Mouse (Mus musculus): ENCODE data around the gene Tcaf3. TPM values are rescaled to one million over a fixed set of nuclear protein-coding genes. Genes with fewer than 3 reads are reported as not detected.

The Tcaf3 gene
- polyA plus RNA-seq, 1 experiment from 2014 or later: not detected

DNA sequence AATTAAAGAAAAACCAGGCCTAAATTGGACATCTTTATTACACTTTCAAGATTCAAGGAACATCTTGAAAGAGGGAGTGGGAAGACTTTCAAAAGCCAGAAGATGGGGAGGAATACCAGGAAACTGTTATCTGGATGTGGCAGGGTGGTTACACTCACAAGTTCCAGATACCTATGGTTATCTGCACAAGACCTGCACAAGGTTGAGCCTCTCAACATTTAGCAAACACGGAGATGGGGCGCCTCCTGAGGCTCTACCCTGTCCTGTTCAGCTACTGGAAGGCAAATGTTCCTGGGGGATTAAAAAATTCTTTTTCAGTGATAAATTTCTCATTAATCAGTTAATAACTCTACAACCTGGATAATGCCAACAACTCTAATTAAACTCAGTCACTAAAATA lies 20.1 kb downstream of the Tcaf3 start:
- Histone ChIP-seq H3K27me3 (ENCODE audit: insufficient read depth, poor library complexity, severe bottlenecking) (no peaks in the 10 kb centered on the region), H3K27ac (no peak overlapping the region), H3K4me1 (replicated peaks) (no peaks in the 10 kb centered on the region), H3K9me3 (no peaks in the 10 kb centered on the region), H3K36me3 (no peaks in the 10 kb centered on the region), H3K4me3 (no peak overlapping the region)
- DNase-seq (ENCODE audit: low spot score): no peak
- 90% methylated on average over 2 of the region's 2 CpGs for WGBS

DNA sequence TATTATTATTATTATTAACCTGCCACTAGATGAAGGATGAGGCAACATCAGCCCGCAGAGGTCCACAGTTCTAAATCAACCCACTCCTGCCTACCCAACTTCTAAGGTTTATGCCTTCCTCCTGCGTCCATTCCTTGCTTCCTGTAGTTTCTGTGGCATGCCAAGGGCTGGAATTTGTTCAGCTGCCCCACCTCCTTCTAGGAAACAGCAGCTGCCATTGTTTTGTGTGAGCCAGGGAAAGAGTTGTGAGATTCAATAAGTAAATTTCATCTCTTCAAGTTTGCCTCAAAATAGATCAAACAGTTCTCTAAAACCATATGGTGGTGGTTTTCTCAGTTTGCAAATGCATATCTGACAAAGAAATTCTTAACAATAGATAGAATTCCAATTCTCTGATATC lies 29.3 kb downstream of the Tcaf3 start:
- H3K4me1 ChIP-seq (replicated peaks): no peaks in the 10 kb centered on the region
- no peak for DNase-seq (ENCODE audit: low spot score)
- WGBS: 72% methylated on average over 2 of the region's 2 CpGs
- H3K9me3 ChIP-seq: no peaks in the 10 kb centered on the region
- no peaks in the 10 kb centered on the region for H3K27me3 ChIP-seq (ENCODE audit: insufficient read depth, poor library complexity, severe bottlenecking)
- H3K27ac ChIP-seq: no peak overlapping the region
- no peak overlapping the region for H3K4me3 ChIP-seq
- H3K36me3 ChIP-seq: no peaks in the 10 kb centered on the region

GRCm38 (mm10) chr6:42566076-42566598 lies 31.4 kb downstream of the Tcaf3 start:
- WGBS: 92% methylated on average over 2 of the region's 2 CpGs

DNA sequence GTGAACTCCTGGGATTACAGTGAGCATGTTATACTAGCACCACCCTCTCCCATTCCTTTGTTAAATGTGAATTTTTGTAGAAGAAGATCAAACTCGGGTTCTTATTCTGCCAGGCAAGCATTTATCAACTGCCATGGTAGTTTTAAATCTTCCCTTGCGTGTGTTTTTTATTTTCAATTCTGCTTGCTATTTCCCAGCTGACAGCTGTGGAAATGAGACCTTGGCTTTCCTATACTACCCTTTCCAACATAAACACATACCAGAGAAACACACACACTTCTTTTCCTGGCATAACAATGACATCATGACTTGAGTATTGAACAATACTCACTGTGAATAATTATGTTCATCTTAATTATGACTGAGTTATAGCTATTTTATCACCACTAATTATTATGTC lies 35.2 kb downstream of the Tcaf3 start:
- no peak for DNase-seq (ENCODE audit: low spot score)
- Histone ChIP-seq H3K9me3 (no peaks in the 10 kb centered on the region), H3K27ac (no peak overlapping the region), H3K4me3 (no peak overlapping the region), H3K27me3 (ENCODE audit: insufficient read depth, poor library complexity, severe bottlenecking) (no peaks in the 10 kb centered on the region), H3K36me3 (no peaks in the 10 kb centered on the region), H3K4me1 (replicated peaks) (no peaks in the 10 kb centered on the region)
- 79% methylated on average over 2 of the region's 2 CpGs for WGBS

More at GRCm38 (mm10) chr6:42566076-42566598, 31.4 kb downstream of the Tcaf3 start:
- H3K9me3 ChIP-seq: no peaks in the 10 kb centered on the region
- no peaks in the 10 kb centered on the region for H3K27me3 ChIP-seq (ENCODE audit: insufficient read depth, poor library complexity, severe bottlenecking)
- H3K4me3 ChIP-seq: no peak overlapping the region
- no peak overlapping the region for H3K27ac ChIP-seq
- H3K4me1 ChIP-seq (replicated peaks): no peaks in the 10 kb centered on the region
- H3K36me3 ChIP-seq: no peaks in the 10 kb centered on the region
- DNase-seq (ENCODE audit: low spot score): no peak

GRCm38 (mm10) chr6:42560885-42561284 lies 36.6 kb downstream of the Tcaf3 start:
- Histone ChIP-seq H3K4me1 (replicated peaks) (no peaks in the 10 kb centered on the region), H3K27me3 (ENCODE audit: insufficient read depth, poor library complexity, severe bottlenecking) (no peaks in the 10 kb centered on the region), H3K36me3 (no peaks in the 10 kb centered on the region), H3K9me3 (no peaks in the 10 kb centered on the region), H3K27ac (no peak overlapping the region), H3K4me3 (no peak overlapping the region)
- 91% methylated on average over 5 of the region's 5 CpGs for WGBS
- no peak for DNase-seq (ENCODE audit: low spot score)

DNA sequence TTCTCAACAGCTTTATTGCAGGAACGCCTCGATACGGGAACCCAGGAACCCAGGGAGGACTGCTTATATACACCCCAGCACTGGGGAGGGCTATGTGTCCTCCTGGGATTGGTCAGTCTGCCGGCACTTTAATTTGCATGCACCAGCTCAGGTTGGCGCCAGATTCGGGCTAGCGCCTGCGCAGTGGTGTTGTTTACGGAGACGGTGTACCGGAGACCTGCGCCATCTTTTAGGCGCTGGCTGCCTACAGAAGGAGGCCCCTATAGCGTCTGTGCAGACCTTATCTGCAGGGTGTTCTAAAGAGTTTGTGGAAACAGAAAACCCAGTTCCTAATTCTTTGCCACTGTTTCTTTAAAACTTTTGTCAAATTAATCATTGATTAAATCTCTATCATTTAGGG lies 38.9 kb downstream of the Tcaf3 start:
- no peaks in the 10 kb centered on the region for H3K27me3 ChIP-seq (ENCODE audit: insufficient read depth, poor library complexity, severe bottlenecking)
- DNase-seq (ENCODE audit: low spot score): no peak
- H3K9me3 ChIP-seq: no peaks in the 10 kb centered on the region
- H3K4me3 ChIP-seq: no peak overlapping the region
- no peaks in the 10 kb centered on the region for H3K4me1 ChIP-seq (replicated peaks)
- no peak overlapping the region for H3K27ac ChIP-seq
- 95% methylated on average over 14 of the region's 14 CpGs for WGBS
- H3K36me3 ChIP-seq: no peaks in the 10 kb centered on the region

DNA sequence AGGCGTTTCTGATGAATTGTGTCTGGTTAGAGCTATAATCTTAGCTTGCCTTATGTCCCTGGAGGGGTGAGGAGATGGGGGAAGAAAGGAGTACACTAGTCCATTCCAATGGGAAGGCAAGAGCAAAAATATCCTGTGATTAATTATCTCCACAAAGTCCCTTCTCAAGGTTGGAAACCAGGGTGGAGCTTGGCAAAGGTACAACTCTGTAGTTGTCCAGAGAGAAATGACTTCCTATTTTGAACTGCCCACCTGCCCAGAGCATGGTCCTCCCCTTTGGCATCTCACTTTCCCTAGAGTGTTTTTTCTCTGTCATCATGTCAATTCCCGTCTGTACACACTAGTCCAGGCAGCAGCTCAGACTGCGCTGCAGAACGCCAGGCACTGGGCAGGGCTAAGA lies 50.0 kb downstream of the Tcaf3 start, which contains the start of gene Olfr455:
Olfr455 (minus strand) TSS at position 127 of the 400 bp plus-strand sequence.
- H3K27ac ChIP-seq: no peak within 1 kb of the TSS
- H3K9me3 ChIP-seq: no peaks in the 10 kb centered on the region
- 82% methylated on average over 4 of the region's 4 CpGs for WGBS
- H3K36me3 ChIP-seq: no peaks in the 10 kb centered on the region
- no peaks in the 10 kb centered on the region for H3K4me1 ChIP-seq (replicated peaks)
- no peaks in the 10 kb centered on the region for H3K27me3 ChIP-seq (ENCODE audit: insufficient read depth, poor library complexity, severe bottlenecking)
- DNase-seq (ENCODE audit: low spot score): no peak
- H3K4me3 ChIP-seq: no peak within 1 kb of the TSS

DNA sequence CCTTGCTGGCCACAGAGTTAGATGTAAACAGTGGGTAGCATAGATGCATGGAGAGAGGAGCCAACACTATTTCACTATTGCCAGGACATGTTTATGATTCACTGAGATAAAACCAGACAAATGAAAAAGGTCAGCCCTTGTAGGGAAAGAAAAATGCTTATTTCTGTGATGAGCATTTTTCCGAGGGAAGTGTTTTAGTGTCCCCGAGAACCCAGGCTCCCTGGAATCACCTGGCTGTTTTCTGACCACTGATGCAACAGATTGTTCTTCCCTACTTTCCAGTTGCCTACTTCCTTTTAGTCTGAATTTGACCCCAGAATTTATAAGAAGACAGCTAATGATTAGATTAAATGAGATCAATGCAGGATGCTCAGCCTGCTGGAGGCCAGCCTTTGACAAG lies 51.3 kb downstream of the Tcaf3 start:
- Histone ChIP-seq H3K4me1 (replicated peaks) (no peaks in the 10 kb centered on the region), H3K27me3 (ENCODE audit: insufficient read depth, poor library complexity, severe bottlenecking) (no peaks in the 10 kb centered on the region), H3K27ac (no peak overlapping the region), H3K9me3 (no peaks in the 10 kb centered on the region), H3K4me3 (no peak overlapping the region), H3K36me3 (no peaks in the 10 kb centered on the region)
- 91% methylated on average over 2 of the region's 2 CpGs for WGBS
- no peak for DNase-seq (ENCODE audit: low spot score)

DNA sequence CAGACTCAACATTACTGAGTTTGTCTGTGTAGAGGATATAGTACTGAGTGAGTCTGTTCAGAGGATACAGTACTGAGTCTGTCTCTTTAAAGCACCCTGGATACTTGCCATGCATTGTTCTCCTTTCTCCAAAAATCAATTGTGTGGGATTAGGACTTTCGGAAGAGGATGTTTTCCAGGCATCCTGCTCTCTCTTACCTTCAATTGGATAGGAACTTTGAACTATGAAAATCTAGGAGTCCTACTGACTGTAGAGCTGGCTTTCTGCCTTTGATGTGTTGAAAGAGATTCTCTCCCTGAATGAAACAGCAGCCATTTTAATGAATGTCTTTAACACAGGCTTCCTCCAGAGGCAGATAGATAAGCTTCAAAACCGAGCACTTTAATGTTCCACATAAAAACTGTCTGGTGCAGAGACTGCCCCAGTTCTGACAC lies 52.0 kb downstream of the Tcaf3 start:
- H3K4me1 ChIP-seq (replicated peaks): no peaks in the 10 kb centered on the region
- 72% methylated on average over 2 of the region's 2 CpGs for WGBS
- no peaks in the 10 kb centered on the region for H3K27me3 ChIP-seq (ENCODE audit: insufficient read depth, poor library complexity, severe bottlenecking)
- no peak for DNase-seq (ENCODE audit: low spot score)
- no peaks in the 10 kb centered on the region for H3K9me3 ChIP-seq
- H3K27ac ChIP-seq: no peak overlapping the region
- H3K4me3 ChIP-seq: no peak overlapping the region
- no peaks in the 10 kb centered on the region for H3K36me3 ChIP-seq

DNA sequence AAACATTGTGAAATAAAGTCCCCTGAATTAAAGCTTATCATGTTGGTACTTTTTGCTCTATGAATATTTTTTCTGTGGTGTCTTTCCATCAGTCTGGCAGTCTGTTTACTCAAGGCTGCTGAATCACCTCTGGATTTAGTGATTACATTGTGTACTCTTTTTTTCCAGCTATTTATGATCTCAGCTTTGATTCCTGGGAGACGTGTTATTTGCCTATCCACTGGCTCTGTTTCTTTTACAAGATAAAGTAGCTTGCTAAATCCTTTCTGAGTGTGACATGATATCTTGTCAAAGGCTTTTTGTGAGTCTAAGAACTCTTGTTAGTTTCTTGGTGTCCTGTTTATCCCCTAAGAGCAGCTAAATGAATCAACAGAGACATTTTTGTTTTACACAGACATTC lies 52.6 kb downstream of the Tcaf3 start:
- 85% methylated on average over 1 of the region's 1 CpGs for WGBS
- no peaks in the 10 kb centered on the region for H3K27me3 ChIP-seq (ENCODE audit: insufficient read depth, poor library complexity, severe bottlenecking)
- H3K4me3 ChIP-seq: no peak overlapping the region
- no peak overlapping the region for H3K27ac ChIP-seq
- H3K4me1 ChIP-seq (replicated peaks): no peaks in the 10 kb centered on the region
- no peaks in the 10 kb centered on the region for H3K36me3 ChIP-seq
- no peak for DNase-seq (ENCODE audit: low spot score)
- H3K9me3 ChIP-seq: no peaks in the 10 kb centered on the region

DNA sequence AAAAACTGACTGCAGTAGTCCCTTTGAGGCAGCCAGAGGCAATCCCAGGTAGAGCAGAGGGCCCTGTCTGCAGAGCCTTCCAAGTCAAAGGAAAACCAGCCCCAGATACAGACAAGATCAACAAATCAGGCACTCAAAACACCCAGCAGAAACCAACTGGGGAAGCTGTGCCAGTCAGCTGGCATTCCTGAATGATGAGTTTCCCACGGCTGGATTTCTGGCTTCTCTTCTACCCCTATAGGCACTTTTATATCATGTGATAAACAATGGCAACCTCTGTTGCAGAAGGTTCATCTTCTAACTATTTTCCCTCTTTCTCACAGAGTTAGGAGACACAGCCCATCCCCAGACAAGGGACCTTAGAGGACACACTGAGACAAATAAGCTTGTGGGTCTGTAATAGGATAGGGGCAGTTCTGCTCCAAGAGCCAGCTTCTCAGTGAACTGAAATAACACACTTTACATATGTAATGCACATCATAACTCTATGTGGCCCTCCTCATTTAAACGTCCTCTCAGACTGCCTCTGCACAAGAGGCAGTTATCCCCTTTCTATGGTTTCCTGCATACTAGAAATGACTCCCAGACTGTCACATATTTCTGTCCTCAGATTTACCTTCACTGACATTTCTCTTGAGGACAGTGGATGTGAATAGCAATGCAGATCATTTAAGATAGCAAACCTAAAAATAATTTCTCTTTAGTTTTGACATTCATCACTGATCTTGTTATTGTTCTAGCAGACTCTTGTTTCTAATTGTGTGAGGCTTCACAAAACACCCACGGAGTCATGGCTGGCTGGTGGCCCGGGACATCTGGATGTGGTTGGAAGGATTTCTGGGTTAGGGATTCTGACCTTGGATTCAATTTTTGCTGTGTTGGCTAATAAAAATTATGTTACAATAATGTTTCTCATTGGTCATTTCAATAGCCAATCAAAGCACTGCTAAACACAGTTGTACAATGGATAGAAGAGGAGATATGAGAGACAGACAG lies 55.2 kb downstream of the Tcaf3 start:
- DNase-seq (ENCODE audit: low spot score): no peak
- Histone ChIP-seq H3K9me3 (no peaks in the 10 kb centered on the region), H3K4me1 (replicated peaks) (no peaks in the 10 kb centered on the region), H3K27ac (no peak overlapping the region), H3K4me3 (no peak overlapping the region), H3K36me3 (no peaks in the 10 kb centered on the region), H3K27me3 (ENCODE audit: insufficient read depth, poor library complexity, severe bottlenecking) (no peaks in the 10 kb centered on the region)
- 79% methylated on average over 4 of the region's 4 CpGs for whole genome bisulfite sequencing

- no peak overlapping the region for H3K27ac ChIP-seq
- no peaks in the 10 kb centered on the region for H3K27me3 ChIP-seq (ENCODE audit: insufficient read depth, poor library complexity, severe bottlenecking)
- WGBS: 76% methylated on average over 1 of the region's 1 CpGs
- DNase-seq (ENCODE audit: low spot score): no peak
- no peaks in the 10 kb centered on the region for H3K4me1 ChIP-seq (replicated peaks)
- H3K4me3 ChIP-seq: no peak overlapping the region
- no peaks in the 10 kb centered on the region for H3K36me3 ChIP-seq
- no peaks in the 10 kb centered on the region for H3K9me3 ChIP-seq
These were observed 56.8 kb downstream of the Tcaf3 start for GRCm38 (mm10) chr6:42540681-42541080.

DNA sequence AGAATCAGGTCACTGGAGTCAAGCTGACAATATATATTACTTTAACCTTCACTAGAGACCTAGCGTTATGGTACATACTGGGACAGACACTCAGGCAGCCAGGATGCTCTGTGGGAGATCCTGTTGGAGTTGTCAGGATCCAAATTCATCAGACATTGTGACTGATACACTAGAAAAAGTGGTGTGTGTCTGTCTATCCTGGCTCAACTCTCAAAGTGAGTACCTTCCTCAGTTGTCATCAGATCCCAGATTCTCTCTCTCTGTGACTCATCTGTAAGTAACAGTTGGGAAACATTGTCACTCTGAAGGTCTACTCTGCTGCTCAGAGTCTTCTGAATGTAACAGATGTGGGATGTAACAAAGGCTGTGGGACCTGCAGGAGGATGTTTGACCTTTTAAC lies 57.8 kb downstream of the Tcaf3 start:
- Histone ChIP-seq H3K27ac (no peak overlapping the region), H3K9me3 (no peaks in the 10 kb centered on the region), H3K27me3 (ENCODE audit: insufficient read depth, poor library complexity, severe bottlenecking) (no peaks in the 10 kb centered on the region), H3K36me3 (no peaks in the 10 kb centered on the region), H3K4me3 (no peak overlapping the region), H3K4me1 (replicated peaks) (no peaks in the 10 kb centered on the region)
- no peak for DNase-seq (ENCODE audit: low spot score)
- 90% methylated on average over 1 of the region's 1 CpGs for WGBS
